Mouse (Mus musculus): ENCODE results near the gene Dad1. TPM values are rescaled to one million over a fixed set of nuclear protein-coding genes. Genes with fewer than 3 reads are reported as not detected.

The Dad1 gene
- polyA plus RNA-seq, 1 experiment from 2014 or later: 398 TPM

DNA sequence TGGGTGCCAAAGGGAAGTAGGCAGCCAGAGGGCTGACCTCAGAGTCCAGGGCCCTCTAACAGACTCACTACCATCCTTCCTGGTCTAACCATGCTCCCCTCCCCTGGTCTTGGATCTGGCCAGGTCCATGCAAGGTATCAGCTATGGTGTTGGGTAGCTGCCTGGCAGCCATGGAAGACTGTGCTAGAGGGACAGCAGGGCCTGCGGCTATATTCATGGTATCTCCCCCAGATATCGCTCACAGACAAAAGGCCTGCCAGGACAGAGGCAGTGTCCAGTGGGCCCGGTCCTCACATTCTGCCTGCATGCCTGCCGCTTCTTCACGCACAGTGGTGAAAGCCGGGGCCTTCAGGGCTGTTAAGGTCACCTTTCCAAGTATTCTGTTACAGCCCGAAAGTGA is 10.3 kb upstream of the Dad1 start:
- Histone ChIP-seq H3K4me1 (peaks cover 10% of the 10 kb centered on the region), H3K9ac (no peak overlapping the region), H3K36me3 (peaks cover 3% of the 10 kb centered on the region; the same call in 1 of the 2 replicates), H3K4me2 (no peak overlapping the region), H3K27me3 (no peaks in the 10 kb centered on the region), H3K9me3 (no peaks in the 10 kb centered on the region), H3K27ac (no peak overlapping the region), H3K4me3 (no peak overlapping the region)
- 88% methylated on average over 7 of the region's 7 CpGs for WGBS
- ATAC-seq (ENCODE audit: borderline replicate concordance, extremely low read depth, low FRiP score, low TSS enrichment): no peak

DNA sequence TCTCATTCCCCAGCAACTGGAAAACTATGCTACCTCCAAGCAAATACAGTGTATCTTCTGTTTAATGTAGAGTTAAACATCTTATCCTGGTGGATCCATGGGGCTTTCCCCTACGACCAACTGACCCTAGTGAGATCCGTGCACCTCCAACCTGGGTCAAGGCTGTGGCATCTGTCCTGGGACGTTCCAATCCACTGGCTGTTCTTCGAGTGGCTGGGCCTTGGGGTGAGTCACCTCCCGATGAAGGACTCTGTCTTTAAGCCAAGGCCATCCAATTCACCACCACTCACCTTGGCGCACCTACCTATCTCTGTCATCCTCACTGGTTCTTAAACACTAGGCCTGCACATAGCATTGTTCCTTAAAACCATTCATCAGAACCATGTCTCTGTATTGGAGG is 9.2 kb upstream of the Dad1 start:
- no peak overlapping the region for H3K9ac ChIP-seq
- H3K4me2 ChIP-seq: no peak overlapping the region
- peaks cover 17% of the 10 kb centered on the region for H3K4me1 ChIP-seq
- H3K27ac ChIP-seq: no peak overlapping the region
- ATAC-seq (ENCODE audit: borderline replicate concordance, extremely low read depth, low FRiP score, low TSS enrichment): no peak
- no peaks in the 10 kb centered on the region for H3K27me3 ChIP-seq
- WGBS: 88% methylated on average over 6 of the region's 6 CpGs
- H3K4me3 ChIP-seq: no peak overlapping the region
- H3K9me3 ChIP-seq: no peaks in the 10 kb centered on the region
- peaks cover 1% of the 10 kb centered on the region; the same call in 1 of the 2 replicates for H3K36me3 ChIP-seq

DNA sequence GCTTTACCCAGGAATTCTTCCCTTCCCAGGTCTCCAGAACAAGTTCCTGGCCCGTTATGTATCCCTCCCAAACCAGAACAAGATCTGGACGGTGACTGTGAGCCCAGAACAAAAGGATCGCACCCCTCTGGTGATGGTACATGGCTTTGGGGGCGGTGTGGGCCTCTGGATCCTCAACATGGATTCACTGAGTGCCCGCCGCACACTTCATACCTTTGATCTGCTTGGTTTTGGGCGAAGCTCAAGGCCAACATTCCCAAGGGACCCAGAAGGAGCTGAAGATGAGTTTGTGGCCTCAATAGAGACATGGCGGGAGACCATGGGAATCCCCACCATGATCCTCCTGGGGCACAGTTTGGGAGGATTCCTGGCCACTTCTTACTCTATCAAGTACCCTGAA is 8.7 kb upstream of the Dad1 start:
- Histone ChIP-seq H3K9ac (no peak overlapping the region), H3K27me3 (no peaks in the 10 kb centered on the region), H3K4me2 (no peak overlapping the region), H3K27ac (no peak overlapping the region), H3K4me1 (peaks cover 17% of the 10 kb centered on the region), H3K4me3 (no peak overlapping the region), H3K9me3 (no peaks in the 10 kb centered on the region), H3K36me3 (no peaks in the 10 kb centered on the region; the same call in 1 of the 2 replicates)
- 87% methylated on average over 8 of the region's 8 CpGs for WGBS
- no peak for ATAC-seq (ENCODE audit: borderline replicate concordance, extremely low read depth, low FRiP score, low TSS enrichment)

DNA sequence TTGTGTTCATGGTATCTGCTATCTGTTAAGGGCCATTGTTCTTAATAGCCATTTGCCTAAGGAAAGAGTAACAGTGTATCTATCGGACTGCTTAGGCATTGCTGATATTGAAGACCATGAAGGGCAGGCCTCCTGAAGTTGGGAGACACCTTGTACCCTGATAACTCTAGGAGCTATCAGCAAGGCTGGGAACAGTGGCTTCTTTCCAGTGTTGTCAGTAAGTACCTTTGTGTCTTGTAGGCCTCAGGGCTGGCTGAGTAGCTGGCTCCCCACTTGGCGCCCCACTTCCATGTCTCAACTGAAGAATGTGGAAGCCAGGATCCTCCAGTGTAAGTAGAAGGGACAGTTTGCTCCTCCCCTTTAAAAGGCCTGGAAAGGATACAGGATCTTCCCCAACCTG is 7.5 kb upstream of the Dad1 start:
- no peaks in the 10 kb centered on the region for H3K27me3 ChIP-seq
- H3K4me3 ChIP-seq: no peak overlapping the region
- ATAC-seq (ENCODE audit: borderline replicate concordance, extremely low read depth, low FRiP score, low TSS enrichment): no peak
- no peaks in the 10 kb centered on the region for H3K36me3 ChIP-seq
- H3K9me3 ChIP-seq: no peaks in the 10 kb centered on the region
- no peak overlapping the region for H3K27ac ChIP-seq
- H3K4me2 ChIP-seq: no peak overlapping the region
- H3K4me1 ChIP-seq: peaks cover 17% of the 10 kb centered on the region
- no peak overlapping the region for H3K9ac ChIP-seq
- 96% methylated on average over 2 of the region's 2 CpGs for WGBS

DNA sequence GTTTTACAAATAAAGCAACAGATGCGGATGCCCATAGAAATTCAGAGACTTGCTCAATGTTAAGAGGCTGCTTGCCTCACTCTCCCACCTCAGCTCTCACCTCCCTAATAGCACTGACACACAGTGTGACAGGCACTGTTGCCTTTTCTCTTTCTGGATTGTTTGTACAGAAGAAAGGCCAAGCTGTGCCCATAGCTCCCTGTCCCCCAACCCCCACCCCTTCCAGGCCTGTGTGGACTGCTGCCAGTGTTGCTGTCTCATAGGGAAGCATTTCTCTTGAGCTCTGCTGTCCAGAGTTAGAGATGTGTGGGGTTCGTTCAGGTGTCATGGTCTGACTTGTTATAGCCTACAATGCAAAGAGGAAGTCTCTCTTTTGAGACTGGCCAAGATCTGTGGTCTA is 6.3 kb upstream of the Dad1 start:
- Histone ChIP-seq H3K9ac (no peak overlapping the region), H3K4me3 (peak overlapping the region; percentile 62; the same call in 1 of the 2 replicates), H3K27ac (no peak overlapping the region), H3K4me1 (peaks cover 17% of the 10 kb centered on the region), H3K27me3 (no peaks in the 10 kb centered on the region), H3K4me2 (peak overlapping the region; percentile 84), H3K9me3 (no peaks in the 10 kb centered on the region), H3K36me3 (no peaks in the 10 kb centered on the region)
- 67% methylated on average over 2 of the region's 2 CpGs for WGBS
- no peak for ATAC-seq (ENCODE audit: borderline replicate concordance, extremely low read depth, low FRiP score, low TSS enrichment)

DNA sequence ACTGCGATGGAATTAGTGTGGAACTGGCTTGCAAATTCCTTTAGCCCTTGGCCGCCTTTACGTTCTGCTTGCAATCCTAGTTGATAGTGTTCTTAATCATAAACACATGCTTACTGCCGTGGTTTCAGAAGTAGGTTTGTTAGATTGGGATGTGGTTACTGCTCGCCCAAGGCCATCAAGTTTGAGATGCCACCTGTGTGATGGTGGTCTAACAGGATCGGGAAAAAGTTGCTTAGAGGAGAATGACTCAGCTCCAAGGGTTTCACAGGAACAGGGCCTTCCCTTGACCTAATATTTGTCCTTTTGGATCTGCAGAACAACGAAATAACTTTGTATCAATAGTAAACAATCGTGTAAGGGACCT is 5.8 kb upstream of the Dad1 start:
- H3K9me3 ChIP-seq: no peaks in the 10 kb centered on the region
- H3K4me1 ChIP-seq: peaks cover 21% of the 10 kb centered on the region
- H3K4me2 ChIP-seq: peak overlapping the region; percentile 84
- H3K36me3 ChIP-seq: no peaks in the 10 kb centered on the region
- no peak for ATAC-seq (ENCODE audit: borderline replicate concordance, extremely low read depth, low FRiP score, low TSS enrichment)
- peak overlapping the region; percentile 62 for H3K9ac ChIP-seq
- peak overlapping the region; percentile 66 for H3K27ac ChIP-seq
- 18% methylated on average over 8 of the region's 8 CpGs for WGBS
- H3K27me3 ChIP-seq: no peaks in the 10 kb centered on the region
- H3K4me3 ChIP-seq: peak overlapping the region; percentile 62

DNA sequence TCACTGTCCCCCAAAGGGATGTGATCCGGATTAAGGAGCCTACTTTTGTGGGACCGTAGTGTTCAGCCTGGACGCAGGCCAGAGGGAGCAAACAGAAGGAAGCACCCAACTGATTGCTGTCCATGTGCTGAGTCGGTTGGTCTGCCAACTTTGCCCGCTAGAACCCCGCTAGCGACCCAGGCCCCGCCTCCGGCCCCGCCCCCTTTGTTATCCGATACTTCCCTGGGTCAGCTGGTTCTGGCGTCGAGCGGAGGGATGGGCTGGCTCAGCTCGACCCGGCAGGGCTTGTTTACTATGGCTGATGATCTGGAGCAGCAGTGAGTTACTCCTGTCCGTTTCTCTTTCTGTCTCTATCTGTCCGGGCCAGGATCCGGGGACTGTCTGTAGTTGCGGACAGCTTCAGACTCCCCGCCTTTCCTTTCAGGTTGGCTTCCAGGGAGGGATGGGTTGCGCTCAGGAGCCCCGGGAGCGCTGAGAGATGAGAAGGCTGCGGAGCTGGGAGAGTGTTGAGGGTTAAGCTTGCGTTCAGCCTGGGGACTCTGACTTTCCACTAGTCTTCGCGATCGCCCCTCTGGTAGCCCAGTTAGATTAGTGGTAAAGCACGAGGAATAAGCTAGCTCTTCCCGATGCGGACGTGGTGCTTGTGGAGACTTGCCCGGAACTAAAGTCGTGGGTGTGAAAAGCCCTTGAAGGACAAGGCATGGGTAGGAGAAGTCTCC is 5.3 kb upstream of the Dad1 start:
- Histone ChIP-seq H3K9me3 (no peaks in the 10 kb centered on the region), H3K9ac (peak overlapping the region; percentile 62), H3K27me3 (no peaks in the 10 kb centered on the region), H3K4me3 (peak overlapping the region; percentile 62), H3K4me2 (peak overlapping the region; percentile 84), H3K36me3 (no peaks in the 10 kb centered on the region), H3K4me1 (peaks cover 26% of the 10 kb centered on the region), H3K27ac (peak overlapping the region; percentile 66)
- peak; percentile 95 for ATAC-seq (ENCODE audit: borderline replicate concordance, extremely low read depth, low FRiP score, low TSS enrichment)
- WGBS: under 1% methylated on average over 35 of the region's 35 CpGs

DNA sequence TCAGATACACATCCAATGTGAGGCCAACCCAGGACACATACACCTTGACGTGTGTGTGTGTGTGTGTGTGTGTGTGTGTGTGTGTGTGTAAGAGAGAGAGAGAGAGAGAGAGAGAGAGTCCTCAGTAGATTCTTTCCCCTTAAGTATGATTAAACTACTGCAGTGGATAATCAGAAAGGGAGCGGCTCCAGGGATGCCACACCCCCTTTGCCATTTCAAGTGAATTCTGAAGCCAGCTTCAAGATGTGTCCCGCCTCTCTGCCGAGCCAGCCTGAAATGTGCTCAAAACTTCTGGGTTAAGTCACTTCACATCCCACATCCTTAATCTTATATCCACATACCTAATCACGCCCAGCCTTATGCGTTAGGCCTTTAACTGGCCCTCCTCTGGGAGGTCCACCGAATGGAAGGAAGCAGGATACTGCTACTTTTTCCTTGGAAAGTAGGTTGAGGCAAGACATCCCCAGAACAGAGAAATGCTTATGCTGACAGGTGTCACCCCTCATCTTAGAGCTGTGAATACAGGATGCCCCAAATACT is 4.3 kb upstream of the Dad1 start:
- 0 out of 2 replicates have a peak overlapping the region, but pooled peaks have one; percentile 19 for H3K9ac ChIP-seq
- peak overlapping the region; percentile 84 for H3K4me2 ChIP-seq
- 48% methylated on average over 7 of the region's 7 CpGs for WGBS
- no peak for ATAC-seq (ENCODE audit: borderline replicate concordance, extremely low read depth, low FRiP score, low TSS enrichment)
- H3K27me3 ChIP-seq: no peaks in the 10 kb centered on the region
- peaks cover 26% of the 10 kb centered on the region for H3K4me1 ChIP-seq
- H3K4me3 ChIP-seq: peak overlapping the region; percentile 62; the same call in 1 of the 2 replicates
- H3K36me3 ChIP-seq: no peaks in the 10 kb centered on the region
- no peak overlapping the region for H3K27ac ChIP-seq
- H3K9me3 ChIP-seq: no peaks in the 10 kb centered on the region

DNA sequence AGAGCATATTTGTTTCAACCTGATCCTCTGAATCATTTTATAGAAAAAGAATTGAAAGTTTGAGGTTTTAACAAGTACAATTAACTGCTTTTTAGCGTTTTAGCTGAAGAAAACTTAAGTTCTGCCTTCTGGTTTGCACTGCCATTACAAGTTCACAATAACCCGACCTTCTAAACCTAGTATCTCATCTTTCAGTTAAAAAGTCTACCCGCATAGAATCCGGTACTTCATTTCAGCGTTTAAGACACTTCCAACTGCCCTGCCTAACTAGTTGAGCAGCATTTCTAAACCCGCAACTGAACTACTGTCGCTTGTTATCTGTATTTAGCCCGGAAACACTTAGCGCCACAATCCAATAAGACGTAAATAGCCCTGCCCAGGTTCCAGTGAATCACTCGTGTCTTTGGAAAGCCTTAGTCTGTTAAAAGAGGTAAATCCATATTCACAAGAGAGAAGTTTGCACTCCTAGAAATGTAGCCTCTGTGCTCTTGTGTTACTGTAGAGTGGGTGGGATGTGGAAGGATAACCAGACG is 832 bp upstream of the Dad1 start:
- Histone ChIP-seq H3K4me2 (peak overlapping the region; percentile 65), H3K36me3 (no peaks in the 10 kb centered on the region), H3K4me1 (peaks cover 47% of the 10 kb centered on the region), H3K27ac (peak overlapping the region; percentile 87; the same call in 1 of the 2 replicates), H3K27me3 (no peaks in the 10 kb centered on the region), H3K4me3 (peak overlapping the region; percentile 89), H3K9ac (peak overlapping the region; percentile 59; the same call in 1 of the 2 replicates), H3K9me3 (no peaks in the 10 kb centered on the region)
- WGBS: 47% methylated on average over 12 of the region's 12 CpGs
- ATAC-seq (ENCODE audit: borderline replicate concordance, extremely low read depth, low FRiP score, low TSS enrichment): no peak

DNA sequence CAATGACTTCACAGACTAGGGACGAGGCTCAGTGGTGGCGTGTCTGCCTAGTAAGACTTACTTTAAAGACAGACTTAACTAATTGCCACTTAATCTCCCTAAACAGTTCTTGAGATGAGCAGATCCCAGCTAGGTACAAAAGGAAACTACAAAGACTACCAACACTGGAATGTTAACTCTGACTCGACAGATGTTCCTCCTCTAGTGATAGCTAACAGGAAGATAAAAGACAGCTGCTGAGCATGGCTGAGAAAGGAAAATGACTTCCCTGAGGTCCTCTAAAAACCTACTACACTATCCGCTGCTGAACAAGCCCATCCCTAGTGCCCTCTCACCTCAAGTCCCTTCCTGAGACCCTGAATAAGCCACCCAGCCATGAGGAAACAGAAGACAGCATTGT is 3.8 kb downstream of the Dad1 start:
- H3K4me2 ChIP-seq: peak overlapping the region; percentile 13
- H3K4me1 ChIP-seq: peaks cover 47% of the 10 kb centered on the region
- no peaks in the 10 kb centered on the region for H3K27me3 ChIP-seq
- H3K27ac ChIP-seq: peak overlapping the region; percentile 29; the same call in 1 of the 2 replicates
- peaks cover 17% of the 10 kb centered on the region; the same call in 1 of the 2 replicates for H3K36me3 ChIP-seq
- no peak for ATAC-seq (ENCODE audit: borderline replicate concordance, extremely low read depth, low FRiP score, low TSS enrichment)
- WGBS: 41% methylated on average over 4 of the region's 4 CpGs
- no peak overlapping the region for H3K9ac ChIP-seq
- H3K4me3 ChIP-seq: no peak overlapping the region
- no peaks in the 10 kb centered on the region for H3K9me3 ChIP-seq

DNA sequence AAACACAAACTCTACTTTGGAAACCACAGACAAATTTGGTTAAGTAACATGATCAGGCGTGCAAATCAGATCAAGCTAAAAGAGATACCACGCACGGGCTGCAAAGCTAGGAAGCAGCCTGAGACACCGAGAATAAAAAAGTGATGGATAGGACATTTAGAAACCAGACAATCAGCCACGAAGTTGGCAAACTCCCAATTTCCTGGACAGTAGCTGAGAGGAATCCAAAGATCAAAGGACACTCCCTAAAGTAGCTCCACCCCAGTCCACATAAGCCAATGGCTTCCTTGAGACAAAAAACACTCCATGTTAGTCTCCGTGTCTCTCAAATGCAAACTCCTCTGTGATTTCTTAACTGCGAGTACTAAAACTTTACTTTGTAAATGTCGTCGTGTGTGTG is 4.6 kb downstream of the Dad1 start:
- H3K27me3 ChIP-seq: no peaks in the 10 kb centered on the region
- ATAC-seq (ENCODE audit: borderline replicate concordance, extremely low read depth, low FRiP score, low TSS enrichment): no peak
- peak overlapping the region; percentile 19; the same call in 1 of the 2 replicates for H3K4me2 ChIP-seq
- WGBS: 28% methylated on average over 9 of the region's 9 CpGs
- H3K9me3 ChIP-seq: no peaks in the 10 kb centered on the region
- H3K9ac ChIP-seq: no peak overlapping the region
- peaks cover 17% of the 10 kb centered on the region; the same call in 1 of the 2 replicates for H3K36me3 ChIP-seq
- no peak overlapping the region for H3K4me3 ChIP-seq
- H3K4me1 ChIP-seq: peaks cover 39% of the 10 kb centered on the region
- H3K27ac ChIP-seq: 0 out of 2 replicates have a peak overlapping the region, but pooled peaks have one; percentile 5

DNA sequence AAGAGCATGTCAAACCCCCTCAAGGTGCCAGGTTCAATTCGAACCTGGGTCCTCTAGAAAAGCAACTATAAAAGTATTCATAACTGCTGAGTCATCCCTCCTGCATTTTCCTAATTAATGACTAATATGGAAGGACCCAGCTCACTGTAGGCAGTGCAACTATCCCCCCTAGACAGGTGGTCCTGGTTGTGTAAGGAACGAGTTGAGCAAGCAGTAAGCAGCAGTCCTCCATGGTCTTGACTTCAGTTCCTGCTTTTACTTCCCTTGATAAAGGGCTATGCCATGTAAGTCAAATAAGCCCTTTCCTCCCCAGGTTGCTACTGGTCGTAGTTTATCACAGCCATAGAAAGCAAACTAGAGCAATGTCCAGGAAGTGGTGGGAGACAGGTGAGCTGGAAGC is 7.7 kb downstream of the Dad1 start:
- Histone ChIP-seq H3K36me3 (peaks cover 46% of the 10 kb centered on the region), H3K27me3 (no peaks in the 10 kb centered on the region), H3K4me1 (peaks cover 24% of the 10 kb centered on the region), H3K9me3 (no peaks in the 10 kb centered on the region), H3K9ac (no peak overlapping the region), H3K4me2 (no peak overlapping the region), H3K4me3 (no peak overlapping the region), H3K27ac (no peak overlapping the region)
- WGBS: 89% methylated on average over 3 of the region's 3 CpGs
- no peak for ATAC-seq (ENCODE audit: borderline replicate concordance, extremely low read depth, low FRiP score, low TSS enrichment)
